Mouse (Mus musculus) hindbrain, embryonic 10.5 days (tissue): ENCODE data around the gene Ldhal6b. TPM values are rescaled to one million over a fixed set of nuclear protein-coding genes. Genes with fewer than 3 reads are reported as not detected.

Experiments used
- DNase-seq: peaks from one replicate; pipeline ENCODE4 v3.0.0-alpha.2; 2017; ENCODE audit warnings: low spot score
- H3K27ac ChIP-seq: fragments of 300-500 bp; sonication (generic); 2 replicates; pipeline ENCODE4 v1.5.1; 2016; ENCODE audit warnings: mild to moderate bottlenecking, moderate library complexity
- H3K27me3 ChIP-seq: fragments of 300-500 bp; sonication (generic); 2 replicates; pipeline ENCODE4 v1.6.1; 2016; ENCODE audit warnings: mild to moderate bottlenecking; ENCODE audit not compliant: poor library complexity, insufficient read depth, severe bottlenecking
- H3K36me3 ChIP-seq: fragments of 300-500 bp; sonication (generic); 2 replicates; pipeline ENCODE4 v1.6.1; 2016; ENCODE audit warnings: mild to moderate bottlenecking, moderate library complexity
- H3K4me1 ChIP-seq: fragments of 300-500 bp; sonication (generic); replicated peaks from 2 replicates; pipeline ENCODE4 v1.6.1; 2016; ENCODE audit warnings: mild to moderate bottlenecking
- H3K4me3 ChIP-seq: fragments of 300-500 bp; sonication (generic); 2 replicates; pipeline ENCODE4 v1.5.1; 2016; ENCODE audit warnings: mild to moderate bottlenecking, moderate library complexity
- H3K9me3 ChIP-seq: fragments of 300-500 bp; sonication (generic); 2 replicates; pipeline ENCODE4 v1.6.1; 2016; ENCODE audit warnings: mild to moderate bottlenecking, moderate library complexity
- whole genome bisulfite sequencing: fragments of 180-500 bp; shearing (Covaris S2); methylation state at CpG from one replicate; pipeline ENCODE4 v1.1.7; 2016; 5-methylcytosine and 5-hydroxymethylcytosine counted together
- polyA plus RNA-seq: library from polyadenylated mRNA; unstranded; fragments of >200 nt; fragmentation: Nextera tagmentation; extraction: Ambion mirVana; gene quantifications from 2 replicates; pipeline ENCODE4 v1.2.1, GENCODE M21; 2016

Ldhal6b gene
- polyA plus RNA-seq, 1 experiment from 2014 or later = 0.14 TPM

GRCm38 (mm10) chr17:5402624-5403023, 15.9 kb downstream of the Ldhal6b start:
- WGBS = 33% methylated on average over 8 of the region's 8 CpGs
- H3K27me3 ChIP-seq = peaks cover 46% of the 10 kb centered on the region
- H3K27ac ChIP-seq = no peak overlapping the region
- no peaks in the 10 kb centered on the region for H3K36me3 ChIP-seq
- no peaks in the 10 kb centered on the region for H3K9me3 ChIP-seq
- peaks cover 24% of the 10 kb centered on the region for H3K4me1 ChIP-seq
- H3K4me3 ChIP-seq = 0 out of 2 replicates have a peak overlapping the region, but pooled peaks have one; percentile 20
- DNase-seq = peak; percentile 84

- peaks cover 24% of the 10 kb centered on the region for H3K4me1 ChIP-seq
- no peaks in the 10 kb centered on the region for H3K36me3 ChIP-seq
- H3K4me3 ChIP-seq = peak overlapping the region; percentile 31
- 0 out of 2 replicates have a peak overlapping the region, but pooled peaks have one; percentile 12 for H3K27ac ChIP-seq
- H3K9me3 ChIP-seq = no peaks in the 10 kb centered on the region
- DNase-seq = peak; percentile 79
- H3K27me3 ChIP-seq = peaks cover 46% of the 10 kb centered on the region
- WGBS = 6% methylated on average over 9 of the region's 9 CpGs
These were observed 16.5 kb downstream of the Ldhal6b start for GRCm38 (mm10) chr17:5402069-5402468.

GRCm38 (mm10) chr17:5401288-5401687, 17.3 kb downstream of the Ldhal6b start:
- no peaks in the 10 kb centered on the region for H3K36me3 ChIP-seq
- peaks cover 24% of the 10 kb centered on the region for H3K4me1 ChIP-seq
- H3K9me3 ChIP-seq = no peaks in the 10 kb centered on the region
- WGBS = 93% methylated on average over 10 of the region's 10 CpGs
- DNase-seq = no peak
- H3K27ac ChIP-seq = no peak overlapping the region
- H3K27me3 ChIP-seq = peaks cover 42% of the 10 kb centered on the region
- H3K4me3 ChIP-seq = no peak overlapping the region

- no peaks in the 10 kb centered on the region for H3K9me3 ChIP-seq
- no peaks in the 10 kb centered on the region for H3K36me3 ChIP-seq
- 81% methylated on average over 14 of the region's 14 CpGs for WGBS
- H3K4me3 ChIP-seq = no peak overlapping the region
- no peak for DNase-seq
- peaks cover 38% of the 10 kb centered on the region for H3K27me3 ChIP-seq
- no peak overlapping the region for H3K27ac ChIP-seq
- H3K4me1 ChIP-seq = peaks cover 24% of the 10 kb centered on the region
These were observed 18.0 kb downstream of the Ldhal6b start for GRCm38 (mm10) chr17:5400435-5401090.

GRCm38 (mm10) chr17:5397148-5398007, 21.2 kb downstream of the Ldhal6b start:
- peaks cover 13% of the 10 kb centered on the region; the same call in 1 of the 2 replicates for H3K27me3 ChIP-seq
- no peaks in the 10 kb centered on the region for H3K36me3 ChIP-seq
- no peaks in the 10 kb centered on the region for H3K9me3 ChIP-seq
- 32% methylated on average over 33 of the region's 33 CpGs for WGBS
- H3K4me1 ChIP-seq = peaks cover 7% of the 10 kb centered on the region
- DNase-seq = peak; percentile 89
- H3K27ac ChIP-seq = no peak overlapping the region
- H3K4me3 ChIP-seq = no peak overlapping the region

- Histone ChIP-seq H3K4me3 (no peak overlapping the region), H3K36me3 (no peaks in the 10 kb centered on the region), H3K4me1 (no peaks in the 10 kb centered on the region), H3K9me3 (no peaks in the 10 kb centered on the region), H3K27ac (no peak overlapping the region), H3K27me3 (peaks cover 11% of the 10 kb centered on the region; the same call in 1 of the 2 replicates)
- WGBS = 74% methylated on average over 5 of the region's 5 CpGs
- no peak for DNase-seq
These were observed 22.4 kb downstream of the Ldhal6b start for GRCm38 (mm10) chr17:5396213-5396612.

GRCm38 (mm10) chr17:5395454-5396205, 22.9 kb downstream of the Ldhal6b start:
- Histone ChIP-seq H3K36me3 (no peaks in the 10 kb centered on the region), H3K4me3 (no peak overlapping the region), H3K27ac (no peak overlapping the region), H3K4me1 (0 out of 2 replicates have a peak, but pooled peaks cover under 1% of the 10 kb centered on the region), H3K27me3 (peaks cover 11% of the 10 kb centered on the region; the same call in 1 of the 2 replicates), H3K9me3 (no peaks in the 10 kb centered on the region)
- DNase-seq = no peak
- 88% methylated on average over 16 of the region's 16 CpGs for WGBS

GRCm38 (mm10) chr17:5390682-5391081, 27.9 kb downstream of the Ldhal6b start:
- no peaks in the 10 kb centered on the region for H3K9me3 ChIP-seq
- DNase-seq = no peak
- H3K4me3 ChIP-seq = no peak overlapping the region
- WGBS = 77% methylated on average over 10 of the region's 10 CpGs
- H3K27me3 ChIP-seq = 0 out of 2 replicates have a peak, but pooled peaks cover 3% of the 10 kb centered on the region
- no peak overlapping the region for H3K27ac ChIP-seq
- 0 out of 2 replicates have a peak, but pooled peaks cover 3% of the 10 kb centered on the region for H3K4me1 ChIP-seq
- no peaks in the 10 kb centered on the region for H3K36me3 ChIP-seq

GRCm38 (mm10) chr17:5388351-5388750, 30.2 kb downstream of the Ldhal6b start:
- H3K4me3 ChIP-seq = no peak overlapping the region
- H3K9me3 ChIP-seq = no peaks in the 10 kb centered on the region
- WGBS = 65% methylated on average over 3 of the region's 3 CpGs
- no peaks in the 10 kb centered on the region for H3K27me3 ChIP-seq
- DNase-seq = no peak
- peaks cover 4% of the 10 kb centered on the region; the same call in 1 of the 2 replicates for H3K4me1 ChIP-seq
- no peaks in the 10 kb centered on the region for H3K36me3 ChIP-seq
- no peak overlapping the region for H3K27ac ChIP-seq

- H3K27ac ChIP-seq = no peak overlapping the region
- H3K4me3 ChIP-seq = no peak overlapping the region
- WGBS = 87% methylated on average over 12 of the region's 12 CpGs
- no peaks in the 10 kb centered on the region for H3K9me3 ChIP-seq
- H3K27me3 ChIP-seq = no peaks in the 10 kb centered on the region
- peaks cover 6% of the 10 kb centered on the region; the same call in 1 of the 2 replicates for H3K4me1 ChIP-seq
- DNase-seq = no peak
- no peaks in the 10 kb centered on the region for H3K36me3 ChIP-seq
These were observed 31.6 kb downstream of the Ldhal6b start for GRCm38 (mm10) chr17:5386885-5387545.

GRCm38 (mm10) chr17:5385694-5386093, 32.9 kb downstream of the Ldhal6b start:
- Histone ChIP-seq H3K9me3 (no peaks in the 10 kb centered on the region), H3K4me3 (no peak overlapping the region), H3K27ac (no peak overlapping the region), H3K4me1 (peaks cover 6% of the 10 kb centered on the region; the same call in 1 of the 2 replicates), H3K36me3 (no peaks in the 10 kb centered on the region), H3K27me3 (no peaks in the 10 kb centered on the region)
- DNase-seq = no peak
- WGBS = 86% methylated on average over 1 of the region's 1 CpGs

- no peaks in the 10 kb centered on the region for H3K36me3 ChIP-seq
- H3K9me3 ChIP-seq = no peaks in the 10 kb centered on the region
- H3K27ac ChIP-seq = no peak overlapping the region
- H3K27me3 ChIP-seq = no peaks in the 10 kb centered on the region
- H3K4me3 ChIP-seq = no peak overlapping the region
- H3K4me1 ChIP-seq = peaks cover 9% of the 10 kb centered on the region; the same call in 1 of the 2 replicates
- 32% methylated on average over 7 of the region's 7 CpGs for WGBS
- DNase-seq = no peak
These were observed 40.6 kb downstream of the Ldhal6b start for GRCm38 (mm10) chr17:5377930-5378310.
